Mouse (Mus musculus) small intestine, adult 2 months (tissue): ENCODE measurements at regions not wholly inside any gene's neighbourhood (a gene's known extent, or its start where the extent isn't known, plus 50 kb on each side); places are given as distances from the start of the nearest gene placed in this dataset.

ENCODE experiments used
- H3K27ac ChIP-seq: fragments of 200-500 bp; 2 replicates; pipeline ENCODE4 v1.5.1; 2012; ENCODE audit warnings: low read depth, low read length, control low read depth, inconsistent platforms; ENCODE audit not compliant: insufficient read depth
- H3K27me3 ChIP-seq: fragments of 200-500 bp; 2 replicates; pipeline ENCODE4 v1.6.1; 2012; ENCODE audit warnings: mild to moderate bottlenecking, moderate library complexity, low read length, inconsistent platforms; ENCODE audit not compliant: control insufficient read depth, insufficient read depth
- H3K36me3 ChIP-seq: fragments of 200-500 bp; 2 replicates; pipeline ENCODE4 v1.6.1; 2012; ENCODE audit warnings: mild to moderate bottlenecking, low read length, control low read depth, inconsistent platforms; ENCODE audit not compliant: control insufficient read depth, insufficient read depth
- H3K4me1 ChIP-seq: fragments of 200-500 bp; 2 replicates; pipeline ENCODE4 v1.6.1; 2012; ENCODE audit warnings: low read length, inconsistent platforms, mixed read lengths; ENCODE audit not compliant: control insufficient read depth, insufficient read depth, insufficient read length
- H3K4me3 ChIP-seq: fragments of 200-500 bp; 2 replicates; pipeline ENCODE4 v1.5.1; 2012; ENCODE audit warnings: low read depth, mild to moderate bottlenecking, control low read depth, inconsistent platforms, low read length, moderate library complexity
- CTCF ChIP-seq: fragments of 200-500 bp; IDR thresholded peaks from 2 replicates; pipeline ENCODE4 v1.5.1; 2012; ENCODE audit warnings: low read depth, mild to moderate bottlenecking, control low read depth, inconsistent platforms, low read length, moderate library complexity, mixed read lengths; ENCODE audit not compliant: insufficient replicate concordance, insufficient read length; ENCODE audit errors: extremely low read depth
- POLR2A ChIP-seq: fragments of 200-500 bp; IDR thresholded peaks from 2 replicates; pipeline ENCODE4 v1.6.1; 2012; ENCODE audit warnings: low read depth, mild to moderate bottlenecking, control low read depth, inconsistent platforms, low read length, moderate library complexity
- WGBS: fragments of 180-500 bp; shearing (Covaris S2); methylation state at CpG from one replicate; pipeline ENCODE4 v1.1.7; 2018; 5-methylcytosine and 5-hydroxymethylcytosine counted together

GRCm38 (mm10) chr10:15321480-15321879 lies 603.5 kb upstream of the Gje1 start:
- no peaks in the 10 kb centered on the region for H3K27me3 ChIP-seq
- H3K4me3 ChIP-seq: no peak overlapping the region
- no peak for TF ChIP-seq POLR2A
- no peak for TF ChIP-seq CTCF
- no peaks in the 10 kb centered on the region for H3K4me1 ChIP-seq
- no peak overlapping the region for H3K27ac ChIP-seq
- H3K36me3 ChIP-seq: no peaks in the 10 kb centered on the region

GRCm38 (mm10) chr10:15317017-15317607 lies 599.1 kb upstream of the Gje1 start:
- Histone ChIP-seq H3K27ac (no peak overlapping the region), H3K36me3 (no peaks in the 10 kb centered on the region), H3K27me3 (no peaks in the 10 kb centered on the region), H3K4me3 (no peak overlapping the region), H3K4me1 (no peaks in the 10 kb centered on the region)
- 79% methylated on average over 2 of the region's 2 CpGs for WGBS
- TF ChIP-seq CTCF (no peak), POLR2A (no peak)

GRCm38 (mm10) chr10:15310650-15311049 lies 592.6 kb upstream of the Gje1 start:
- TF ChIP-seq CTCF (no peak), POLR2A (no peak)

GRCm38 (mm10) chr10:15305811-15306473 lies 587.9 kb upstream of the Gje1 start:
- Histone ChIP-seq H3K4me1 (no peaks in the 10 kb centered on the region), H3K27ac (no peak overlapping the region), H3K4me3 (no peak overlapping the region), H3K36me3 (no peaks in the 10 kb centered on the region), H3K27me3 (no peaks in the 10 kb centered on the region)
- TF ChIP-seq CTCF: no peak
- no peak for TF ChIP-seq POLR2A
- 47% methylated on average over 3 of the region's 3 CpGs for WGBS

More at GRCm38 (mm10) chr10:15310650-15311049, 592.6 kb upstream of the Gje1 start:
- Histone ChIP-seq H3K36me3 (no peaks in the 10 kb centered on the region), H3K27ac (no peak overlapping the region), H3K4me3 (no peak overlapping the region), H3K27me3 (no peaks in the 10 kb centered on the region), H3K4me1 (no peaks in the 10 kb centered on the region)
- WGBS: 51% methylated on average over 2 of the region's 2 CpGs

- Histone ChIP-seq H3K4me3 (no peak overlapping the region), H3K4me1 (no peaks in the 10 kb centered on the region), H3K27ac (no peak overlapping the region), H3K27me3 (no peaks in the 10 kb centered on the region), H3K36me3 (no peaks in the 10 kb centered on the region)
- TF ChIP-seq CTCF (peak; percentile 70; the same call in 1 of the 2 replicates), POLR2A (no peak)
- 37% methylated on average over 8 of the region's 8 CpGs for whole genome bisulfite sequencing
Measured at GRCm38 (mm10) chr10:15300199-15301085, 582.4 kb upstream of the Gje1 start.

GRCm38 (mm10) chr10:15299331-15300198 lies 581.6 kb upstream of the Gje1 start:
- Histone ChIP-seq H3K27me3 (no peaks in the 10 kb centered on the region), H3K27ac (no peak overlapping the region), H3K4me3 (no peak overlapping the region), H3K4me1 (no peaks in the 10 kb centered on the region), H3K36me3 (no peaks in the 10 kb centered on the region)
- 48% methylated on average over 11 of the region's 11 CpGs for WGBS
- TF ChIP-seq CTCF: no peak
- TF ChIP-seq POLR2A: no peak
